Mouse (Mus musculus): ENCODE results near the gene Cacng8. TPM values are rescaled to one million over a fixed set of nuclear protein-coding genes. Genes with fewer than 3 reads are reported as not detected.
A peak's percentile ranks its signal among the peaks of the same experiment; 100 is the strongest.

Cacng8 gene
- polyA plus RNA-seq, 1 experiment from 2014 or later = 0.67 TPM

GRCm38 (mm10) chr7:3384807-3385319 is 5.6 kb upstream of the Cacng8 start:
- H3K36me3 ChIP-seq (ENCODE audit: insufficient read depth, low read length) = no peaks in the 10 kb centered on the region
- WGBS = 91% methylated on average over 5 of the region's 5 CpGs
- DNase-seq (ENCODE audit: low spot score) = no peak
- TF ChIP-seq CTCF (IDR thresholded peaks at IDR 0.05; ENCODE audit: low read depth) = no peak
- H3K27me3 ChIP-seq (ENCODE audit: insufficient read depth, low read length) = no peaks in the 10 kb centered on the region
- no peaks in the 10 kb centered on the region for H3K4me1 ChIP-seq (replicated peaks; ENCODE audit: insufficient read depth, low read length)
- ATAC-seq (replicated peaks; ENCODE audit: low FRiP score, low read depth) = no peak
- no peak overlapping the region for H3K4me2 ChIP-seq (ENCODE audit: low read length)
- no peak overlapping the region for H3K4me3 ChIP-seq (replicated peaks; ENCODE audit: low read depth, low read length)
- no peak overlapping the region for H3K9ac ChIP-seq (ENCODE audit: low read depth, low read length)
- H3K9me3 ChIP-seq (replicated peaks; ENCODE audit: low read length) = no peaks in the 10 kb centered on the region
- no peak overlapping the region for H3K27ac ChIP-seq

- no peak for ATAC-seq (replicated peaks; ENCODE audit: low FRiP score, low read depth)
- WGBS = 76% methylated on average over 6 of the region's 6 CpGs
- no peak for TF ChIP-seq CTCF (IDR thresholded peaks at IDR 0.05; ENCODE audit: low read depth)
These were observed 4.3 kb upstream of the Cacng8 start for GRCm38 (mm10) chr7:3386036-3386730.

GRCm38 (mm10) chr7:3387761-3388160 is 2.7 kb upstream of the Cacng8 start:
- no peaks in the 10 kb centered on the region for H3K9me3 ChIP-seq (replicated peaks; ENCODE audit: low read length)
- H3K27me3 ChIP-seq (ENCODE audit: insufficient read depth, low read length) = no peaks in the 10 kb centered on the region
- no peak overlapping the region for H3K27ac ChIP-seq
- H3K4me1 ChIP-seq (replicated peaks; ENCODE audit: insufficient read depth, low read length) = no peaks in the 10 kb centered on the region
- ATAC-seq (replicated peaks; ENCODE audit: low FRiP score, low read depth) = no peak
- WGBS = 94% methylated on average over 18 of the region's 18 CpGs
- no peak for DNase-seq (ENCODE audit: low spot score)
- H3K4me2 ChIP-seq (ENCODE audit: low read length) = no peak overlapping the region
- no peak for TF ChIP-seq CTCF (IDR thresholded peaks at IDR 0.05; ENCODE audit: low read depth)
- H3K9ac ChIP-seq (ENCODE audit: low read depth, low read length) = no peak overlapping the region
- no peak overlapping the region for H3K4me3 ChIP-seq (replicated peaks; ENCODE audit: low read depth, low read length)
- no peaks in the 10 kb centered on the region for H3K36me3 ChIP-seq (ENCODE audit: insufficient read depth, low read length)

More at GRCm38 (mm10) chr7:3386036-3386730, 4.3 kb upstream of the Cacng8 start:
- no peak overlapping the region for H3K4me3 ChIP-seq (replicated peaks; ENCODE audit: low read depth, low read length)
- no peak overlapping the region for H3K9ac ChIP-seq (ENCODE audit: low read depth, low read length)
- H3K9me3 ChIP-seq (replicated peaks; ENCODE audit: low read length) = no peaks in the 10 kb centered on the region
- no peak overlapping the region for H3K4me2 ChIP-seq (ENCODE audit: low read length)
- no peak for DNase-seq (ENCODE audit: low spot score)
- no peaks in the 10 kb centered on the region for H3K4me1 ChIP-seq (replicated peaks; ENCODE audit: insufficient read depth, low read length)
- H3K27me3 ChIP-seq (ENCODE audit: insufficient read depth, low read length) = no peaks in the 10 kb centered on the region
- H3K36me3 ChIP-seq (ENCODE audit: insufficient read depth, low read length) = no peaks in the 10 kb centered on the region
- no peak overlapping the region for H3K27ac ChIP-seq

GRCm38 (mm10) chr7:3388885-3389284 is 1.6 kb upstream of the Cacng8 start:
- H3K36me3 ChIP-seq (ENCODE audit: insufficient read depth, low read length) = no peaks in the 10 kb centered on the region
- no peak overlapping the region for H3K27ac ChIP-seq
- no peaks in the 10 kb centered on the region for H3K27me3 ChIP-seq (ENCODE audit: insufficient read depth, low read length)
- WGBS = 69% methylated on average over 6 of the region's 6 CpGs
- ATAC-seq (replicated peaks; ENCODE audit: low FRiP score, low read depth) (no peak), DNase-seq (ENCODE audit: low spot score) (no peak)
- no peaks in the 10 kb centered on the region for H3K4me1 ChIP-seq (replicated peaks; ENCODE audit: insufficient read depth, low read length)
- TF ChIP-seq CTCF (IDR thresholded peaks at IDR 0.05; ENCODE audit: low read depth) = no peak
- H3K4me2 ChIP-seq (ENCODE audit: low read length) = no peak overlapping the region
- H3K9ac ChIP-seq (ENCODE audit: low read depth, low read length) = no peak overlapping the region
- no peaks in the 10 kb centered on the region for H3K9me3 ChIP-seq (replicated peaks; ENCODE audit: low read length)
- H3K4me3 ChIP-seq (replicated peaks; ENCODE audit: low read depth, low read length) = no peak overlapping the region

GRCm38 (mm10) chr7:3389444-3390412 is 755 bp upstream of the Cacng8 start:
- H3K4me2 ChIP-seq (ENCODE audit: low read length) = peak overlapping the region; percentile 41
- DNase-seq (ENCODE audit: low spot score) (no peak), ATAC-seq (replicated peaks; ENCODE audit: low FRiP score, low read depth) (no peak)
- no peak overlapping the region for H3K27ac ChIP-seq
- H3K9me3 ChIP-seq (replicated peaks; ENCODE audit: low read length) = no peaks in the 10 kb centered on the region
- TF ChIP-seq CTCF (IDR thresholded peaks at IDR 0.05; ENCODE audit: low read depth) = no peak
- no peaks in the 10 kb centered on the region for H3K36me3 ChIP-seq (ENCODE audit: insufficient read depth, low read length)
- H3K27me3 ChIP-seq (ENCODE audit: insufficient read depth, low read length) = no peaks in the 10 kb centered on the region
- WGBS = 3% methylated on average over 17 of the region's 17 CpGs
- no peak overlapping the region for H3K9ac ChIP-seq (ENCODE audit: low read depth, low read length)
- H3K4me3 ChIP-seq (replicated peaks; ENCODE audit: low read depth, low read length) = peak overlapping the region; percentile 17
- H3K4me1 ChIP-seq (replicated peaks; ENCODE audit: insufficient read depth, low read length) = no peaks in the 10 kb centered on the region

GRCm38 (mm10) chr7:3391081-3391451 is 583 bp downstream of the Cacng8 start:
- no peak overlapping the region for H3K9ac ChIP-seq (ENCODE audit: low read depth, low read length)
- no peak for ATAC-seq (replicated peaks; ENCODE audit: low FRiP score, low read depth)
- WGBS = 7% methylated on average over 12 of the region's 12 CpGs

More at GRCm38 (mm10) chr7:3391081-3391451, 583 bp downstream of the Cacng8 start:
- no peaks in the 10 kb centered on the region for H3K36me3 ChIP-seq (ENCODE audit: insufficient read depth, low read length)
- DNase-seq (ENCODE audit: low spot score) = no peak
- 0 out of 2 replicates have a peak overlapping the region, but pooled peaks have one; percentile 16 for H3K4me3 ChIP-seq (replicated peaks; ENCODE audit: low read depth, low read length)
- no peaks in the 10 kb centered on the region for H3K4me1 ChIP-seq (replicated peaks; ENCODE audit: insufficient read depth, low read length)
- H3K27me3 ChIP-seq (ENCODE audit: insufficient read depth, low read length) = no peaks in the 10 kb centered on the region
- H3K9me3 ChIP-seq (replicated peaks; ENCODE audit: low read length) = no peaks in the 10 kb centered on the region
- H3K27ac ChIP-seq = no peak overlapping the region
- no peak for TF ChIP-seq CTCF (IDR thresholded peaks at IDR 0.05; ENCODE audit: low read depth)
- peak overlapping the region; percentile 41 for H3K4me2 ChIP-seq (ENCODE audit: low read length)
